Mouse (Mus musculus): Measurements from ENCODE around the gene Scn5a.

Scn5a gene

GRCm38 (mm10) chr9:119540726-119541125, 38.1 kb downstream of the Scn5a start:
- no peak for TF ChIP-seq GATA4 (IDR thresholded peaks at IDR 0.05; ENCODE audit: insufficient replicate concordance, low read length)

GRCm38 (mm10) chr9:119537823-119538222, 41.0 kb downstream of the Scn5a start:
- TF ChIP-seq GATA4 (IDR thresholded peaks at IDR 0.05; ENCODE audit: insufficient replicate concordance, low read length), result no peak

DNA sequence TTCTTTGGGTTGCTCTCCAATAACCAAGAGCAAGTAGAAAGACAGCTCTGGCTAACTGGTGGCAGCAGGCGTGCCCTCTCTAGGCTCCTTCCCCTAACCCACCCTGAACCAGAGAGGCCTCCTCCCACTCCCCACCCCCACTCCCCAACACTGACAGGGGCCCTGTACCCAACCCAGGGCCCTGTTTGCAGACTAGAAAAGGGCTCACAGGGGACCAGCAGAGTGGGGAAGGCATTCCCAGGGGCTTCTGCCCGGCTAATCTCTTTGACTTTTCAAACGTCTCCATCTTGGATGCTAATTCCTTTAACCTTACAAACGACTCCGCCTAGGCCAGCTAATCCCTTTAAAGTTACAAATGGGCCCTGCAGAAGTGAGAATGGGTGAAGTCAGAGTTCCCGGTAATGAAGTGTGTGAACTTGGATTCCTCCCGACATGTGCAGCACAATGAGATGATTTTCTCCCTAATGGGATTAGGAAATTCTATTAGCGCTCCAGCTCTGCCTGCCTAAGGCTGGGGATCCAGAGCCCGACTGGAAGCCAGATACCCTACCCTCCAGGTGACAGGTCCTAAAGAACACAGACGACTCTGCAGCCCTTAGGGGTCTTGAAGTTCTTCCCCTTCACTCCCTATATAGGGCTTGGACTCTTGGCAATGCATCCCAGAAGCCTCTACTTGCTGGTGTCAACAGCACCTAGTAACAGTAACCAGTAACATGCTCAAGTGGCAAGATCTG, 47.0 kb downstream of the Scn5a start:
- TF ChIP-seq GATA4 (IDR thresholded peaks at IDR 0.05; ENCODE audit: insufficient replicate concordance, low read length), result no peak

GRCm38 (mm10) chr9:119524511-119524910, 54.3 kb downstream of the Scn5a start:
- no peak for TF ChIP-seq GATA4 (IDR thresholded peaks at IDR 0.05; ENCODE audit: insufficient replicate concordance, low read length)

- TF ChIP-seq GATA4 (IDR thresholded peaks at IDR 0.05; ENCODE audit: insufficient replicate concordance, low read length), result no peak
These were observed 55.5 kb downstream of the Scn5a start for GRCm38 (mm10) chr9:119523301-119523700.

DNA sequence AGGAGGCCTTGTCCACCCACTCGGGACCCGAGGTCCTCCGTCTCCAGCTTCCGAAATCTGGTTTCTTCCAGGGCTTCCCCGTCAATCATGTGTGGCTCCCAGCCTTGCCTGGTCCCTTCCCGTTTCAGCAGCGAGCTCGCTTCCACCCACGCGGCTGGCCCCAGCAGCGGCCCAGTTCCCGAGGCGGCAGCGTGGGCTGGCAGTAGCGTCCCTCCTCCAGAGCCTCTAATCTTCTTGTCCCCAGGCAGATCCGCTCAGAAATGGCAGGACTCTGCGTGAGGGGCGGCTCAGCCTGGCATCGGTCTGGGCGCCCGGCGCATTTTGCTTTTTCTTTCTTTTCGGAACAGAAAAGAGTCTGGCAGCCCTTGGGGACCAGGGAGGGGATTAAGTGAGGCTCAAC, 59.7 kb downstream of the Scn5a start:
- TF ChIP-seq GATA4 (IDR thresholded peaks at IDR 0.05; ENCODE audit: insufficient replicate concordance, low read length), result no peak

DNA sequence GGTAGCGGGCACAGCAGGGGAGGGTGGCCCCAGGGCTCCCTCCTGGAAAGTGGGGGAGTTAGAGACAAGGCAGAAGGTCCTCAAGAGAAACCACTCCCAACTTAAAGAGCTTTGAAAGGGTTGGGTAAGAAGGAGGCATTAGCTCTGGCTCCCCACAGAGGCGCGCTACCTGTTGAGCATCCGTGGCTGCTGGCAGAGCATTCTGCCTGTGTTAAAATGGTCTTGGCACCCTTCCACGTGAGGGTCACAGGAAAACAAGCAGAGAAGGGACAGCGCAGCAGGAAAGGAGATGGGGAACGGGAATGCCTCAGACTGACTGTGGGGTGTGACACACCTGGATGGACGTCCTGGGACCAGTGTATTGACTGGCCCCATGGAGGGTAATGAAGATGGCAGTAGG, 60.6 kb downstream of the Scn5a start:
- no peak for TF ChIP-seq GATA4 (IDR thresholded peaks at IDR 0.05; ENCODE audit: insufficient replicate concordance, low read length)

DNA sequence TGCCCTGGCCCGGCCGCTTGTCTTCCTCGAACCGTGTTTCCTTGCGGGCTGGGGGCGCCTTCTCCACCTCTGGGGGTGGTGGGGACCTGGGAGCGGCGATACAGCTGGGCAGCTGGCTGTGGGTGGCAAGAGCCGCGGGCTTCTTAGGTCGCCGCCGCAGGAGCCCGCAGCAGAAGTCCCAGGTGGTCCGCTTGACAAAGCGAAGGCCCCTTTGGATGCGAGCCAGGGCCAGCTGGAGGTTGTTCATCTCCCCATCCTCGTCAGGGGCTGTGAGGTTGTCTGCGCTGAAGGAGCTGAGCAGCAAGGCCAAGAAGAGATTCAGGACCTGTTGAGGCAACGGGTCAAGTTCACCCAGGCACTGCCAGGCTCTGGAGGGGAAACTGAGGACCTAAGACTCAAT, 61.3 kb downstream of the Scn5a start:
- no peak for TF ChIP-seq GATA4 (IDR thresholded peaks at IDR 0.05; ENCODE audit: insufficient replicate concordance, low read length)

DNA sequence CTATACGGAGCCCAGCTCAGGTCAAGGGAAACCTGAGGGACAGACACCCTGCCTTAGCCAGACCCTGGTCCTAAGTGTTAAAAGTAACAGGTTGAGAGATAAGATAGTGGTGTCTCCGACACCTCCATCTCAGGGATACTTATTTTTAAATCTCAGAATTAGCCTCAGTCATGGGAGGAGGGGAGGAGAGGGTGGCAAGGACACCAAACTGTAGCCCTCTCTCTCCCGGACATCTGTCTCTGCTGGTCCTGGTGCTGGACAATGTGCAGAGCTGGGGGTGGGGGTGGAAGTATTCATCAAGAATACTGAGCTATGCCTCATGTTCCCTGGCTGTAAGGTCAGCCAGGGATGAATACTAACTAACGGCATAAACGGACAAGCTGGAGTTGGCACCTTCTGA, 62.0 kb downstream of the Scn5a start:
- no peak for TF ChIP-seq GATA4 (IDR thresholded peaks at IDR 0.05; ENCODE audit: insufficient replicate concordance, low read length)

- no peak for TF ChIP-seq GATA4 (IDR thresholded peaks at IDR 0.05; ENCODE audit: insufficient replicate concordance, low read length)
These were observed 63.4 kb downstream of the Scn5a start for GRCm38 (mm10) chr9:119515454-119515853.

GRCm38 (mm10) chr9:119514986-119515385, 63.8 kb downstream of the Scn5a start:
- no peak for TF ChIP-seq GATA4 (IDR thresholded peaks at IDR 0.05; ENCODE audit: insufficient replicate concordance, low read length)

GRCm38 (mm10) chr9:119513816-119514215, 65.0 kb downstream of the Scn5a start:
- no peak for TF ChIP-seq GATA4 (IDR thresholded peaks at IDR 0.05; ENCODE audit: insufficient replicate concordance, low read length)

DNA sequence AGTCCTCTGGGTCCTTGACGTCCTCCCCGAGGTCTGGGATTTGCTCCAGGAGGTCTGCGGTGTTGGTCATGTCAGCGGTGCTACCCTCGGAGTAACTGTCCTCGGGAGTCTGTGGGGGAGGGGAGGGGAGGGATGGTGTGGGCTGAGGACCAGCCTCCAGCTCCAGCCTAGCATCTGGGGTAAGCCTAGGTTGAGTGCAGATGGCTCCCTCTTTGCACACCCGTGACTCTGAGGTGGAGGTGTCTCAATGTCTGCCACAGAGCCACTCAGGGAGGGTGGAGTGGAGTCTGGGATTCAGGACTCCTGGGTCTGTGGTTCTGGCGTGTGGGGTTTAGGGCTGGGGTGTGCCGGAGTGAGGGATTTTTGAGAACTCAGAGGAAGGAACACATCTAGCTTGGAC, 65.8 kb downstream of the Scn5a start:
- TF ChIP-seq GATA4 (IDR thresholded peaks at IDR 0.05; ENCODE audit: insufficient replicate concordance, low read length), result no peak

DNA sequence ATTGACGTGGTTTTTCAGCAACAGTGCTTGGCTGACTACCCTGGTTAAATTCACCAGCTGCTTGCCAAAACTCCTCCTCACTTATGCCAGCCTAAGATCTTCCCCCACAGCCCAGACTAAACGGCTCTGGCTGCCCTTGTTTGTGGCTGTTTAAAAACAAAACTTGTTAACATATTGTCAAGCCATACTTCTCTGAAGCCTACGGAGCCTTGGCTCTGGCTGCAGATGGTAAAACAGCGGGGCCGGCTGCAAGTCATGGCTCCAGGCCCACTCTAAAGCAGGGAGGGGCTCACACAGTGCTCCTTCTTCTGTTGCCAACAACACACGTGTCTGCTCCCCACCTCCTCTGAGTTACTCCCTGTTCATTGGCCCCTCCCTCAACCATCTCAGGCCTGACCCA, 67.9 kb downstream of the Scn5a start:
- no peak for TF ChIP-seq GATA4 (IDR thresholded peaks at IDR 0.05; ENCODE audit: insufficient replicate concordance, low read length)

DNA sequence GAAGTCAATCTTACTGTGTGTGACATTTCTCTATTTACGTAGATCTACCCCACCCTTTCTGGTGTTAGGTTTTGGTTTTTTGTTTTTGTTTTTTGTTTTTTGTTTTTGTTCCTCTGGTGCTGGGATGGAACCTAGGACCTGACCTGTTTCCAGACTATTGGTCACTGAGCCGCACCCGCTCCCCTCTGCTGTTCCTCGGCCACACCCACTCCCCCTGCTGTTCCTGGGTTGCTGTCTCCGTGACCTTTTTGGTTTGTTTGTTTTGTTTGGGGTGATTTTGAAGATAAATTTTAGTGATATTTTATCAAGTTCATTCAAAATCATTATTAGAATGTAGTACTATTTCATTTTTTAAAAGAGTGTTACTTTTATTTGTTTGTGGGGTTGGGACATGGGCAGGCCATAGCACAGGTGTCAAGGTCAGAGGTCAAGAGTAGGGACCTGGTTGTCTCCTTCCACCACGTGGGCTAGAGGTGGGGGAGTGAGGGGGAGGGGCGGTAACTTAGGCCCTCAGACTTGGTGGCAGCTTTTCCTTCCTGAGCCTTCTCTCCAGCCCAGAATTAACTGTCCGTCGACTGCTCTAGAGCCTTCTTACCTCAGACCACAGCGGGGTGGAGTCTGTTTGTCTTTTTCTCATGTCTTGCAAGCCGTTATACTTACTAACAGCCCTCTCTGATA, 73.7 kb downstream of the Scn5a start:
- no peak for TF ChIP-seq GATA4 (IDR thresholded peaks at IDR 0.05; ENCODE audit: insufficient replicate concordance, low read length)

- TF ChIP-seq GATA4 (IDR thresholded peaks at IDR 0.05; ENCODE audit: insufficient replicate concordance, low read length), result no peak
These were observed 75.2 kb downstream of the Scn5a start for GRCm38 (mm10) chr9:119503613-119504012.

- TF ChIP-seq GATA4 (IDR thresholded peaks at IDR 0.05; ENCODE audit: insufficient replicate concordance, low read length), result no peak
These were observed 79.9 kb downstream of the Scn5a start for GRCm38 (mm10) chr9:119498885-119499284.

Measured in liver, adult (tissue).